Mouse (Mus musculus) skeletal muscle tissue, adult 2 months (tissue): ENCODE measurements at regions not wholly inside any gene's neighbourhood (a gene's known extent, or its start where the extent isn't known, plus 50 kb on each side); places are given as distances from the start of the nearest gene placed in this dataset.

Experiments used
- DNase-seq: peaks from one replicate; pipeline ENCODE4 v3.0.0-alpha.2; 2012; ENCODE audit warnings: low read depth, low spot score

- DNase-seq: no peak
Measured at GRCm38 (mm10) chr1:56453756-56454155, 183.5 kb downstream of the Hsfy2 start.

DNA sequence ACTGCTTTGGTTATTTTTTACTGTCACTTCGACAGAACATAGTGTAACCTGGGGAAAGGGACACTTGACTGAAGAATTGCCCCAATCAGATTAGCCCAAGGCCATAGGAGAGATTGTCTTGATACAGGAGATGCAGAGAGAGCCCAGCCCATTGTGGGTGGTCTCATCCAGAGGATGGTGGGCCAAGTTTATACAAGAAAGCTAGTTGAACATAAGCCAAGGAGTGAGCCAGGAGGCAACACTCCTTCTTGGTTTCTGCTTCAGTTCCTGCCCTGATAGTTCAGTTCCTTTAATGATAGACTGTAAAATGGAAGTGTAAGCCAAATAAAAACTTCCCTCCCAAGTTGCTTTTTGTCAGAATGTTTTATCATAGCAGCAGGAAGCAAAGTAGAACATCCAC lies 194.4 kb downstream of the Hsfy2 start:
- DNase-seq: no peak

GRCm38 (mm10) chr1:56406786-56407185 lies 230.4 kb downstream of the Hsfy2 start:
- DNase-seq: no peak

DNA sequence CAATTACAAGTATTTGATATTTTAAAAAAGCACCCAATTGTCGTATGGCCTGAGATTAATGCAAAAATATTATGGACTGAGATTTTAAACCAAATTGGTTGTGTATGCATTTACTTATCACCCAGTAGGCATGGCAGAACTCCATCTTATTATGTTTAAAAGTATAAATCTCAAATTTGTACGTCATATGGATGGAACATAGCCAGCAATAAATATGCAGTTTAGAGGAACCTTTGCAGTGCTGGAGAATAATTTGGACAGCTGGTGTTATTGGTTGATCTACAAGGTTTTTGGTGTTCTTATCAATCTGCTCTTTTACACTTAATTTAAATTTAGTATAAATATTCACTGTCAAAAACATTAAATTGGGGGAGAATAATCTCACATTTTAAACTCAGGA lies 233.9 kb downstream of the Hsfy2 start:
- DNase-seq: no peak

- DNase-seq: no peak
Measured at GRCm38 (mm10) chr1:56395832-56396231, 241.4 kb downstream of the Hsfy2 start.

DNA sequence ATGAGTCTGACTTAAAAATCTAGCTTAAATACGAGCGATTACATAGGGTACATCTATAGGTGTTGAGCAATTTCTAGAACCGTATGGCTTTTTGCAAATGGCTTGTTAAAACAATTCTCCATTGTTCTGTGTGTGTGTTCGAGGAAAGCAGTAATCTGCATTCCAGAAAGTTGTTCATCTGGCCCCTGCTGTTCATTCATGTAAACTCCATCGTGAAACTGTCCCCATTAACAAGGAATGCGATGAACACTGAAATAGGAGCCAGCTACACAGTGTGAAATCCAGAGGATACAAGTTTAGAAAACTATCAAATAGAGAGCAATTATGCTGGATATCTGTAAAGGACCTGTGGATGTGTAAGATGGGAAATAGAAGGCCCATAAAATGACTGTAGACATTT lies 250.1 kb downstream of the Hsfy2 start:
- DNase-seq: no peak

DNA sequence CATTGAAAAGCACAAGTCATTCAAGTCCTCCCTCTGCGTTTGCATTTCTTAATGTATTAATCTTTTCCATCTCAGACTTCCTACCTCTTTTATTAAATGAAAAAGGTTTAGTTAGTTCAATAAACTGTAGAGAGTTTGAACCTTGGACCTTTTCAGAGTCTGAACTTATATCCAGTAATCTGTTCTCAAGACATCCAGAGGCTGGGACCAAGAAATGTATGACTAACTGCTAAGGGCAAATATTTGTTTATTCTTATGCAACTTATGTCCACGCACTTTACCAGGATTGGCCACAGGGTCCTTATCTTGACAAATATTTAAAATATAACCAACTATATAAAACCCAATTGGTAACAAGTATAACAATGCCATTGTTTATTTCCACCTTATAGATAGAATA lies 270.9 kb downstream of the Hsfy2 start:
- no peak for DNase-seq

DNA sequence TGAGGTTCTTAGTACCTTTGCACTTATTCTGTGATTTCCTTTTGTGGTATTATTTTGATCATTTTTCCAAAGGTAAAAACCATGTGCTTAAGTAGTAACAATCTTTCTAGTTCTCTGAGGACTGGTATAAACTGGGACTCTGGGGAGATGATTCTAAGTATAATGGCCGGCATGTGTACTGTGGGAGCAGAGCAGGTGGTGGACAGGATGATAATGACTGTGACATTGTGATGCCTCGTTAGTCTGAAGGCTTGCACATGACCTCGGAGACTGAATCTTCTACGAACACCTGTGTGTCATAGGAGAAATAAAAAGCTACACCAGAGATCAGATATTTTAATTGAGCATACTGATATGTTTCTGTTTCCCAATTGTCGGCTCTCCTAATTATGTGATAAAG lies 276.4 kb downstream of the Hsfy2 start:
- DNase-seq: no peak

GRCm38 (mm10) chr1:56346638-56347037 lies 290.6 kb downstream of the Hsfy2 start:
- no peak for DNase-seq

DNA sequence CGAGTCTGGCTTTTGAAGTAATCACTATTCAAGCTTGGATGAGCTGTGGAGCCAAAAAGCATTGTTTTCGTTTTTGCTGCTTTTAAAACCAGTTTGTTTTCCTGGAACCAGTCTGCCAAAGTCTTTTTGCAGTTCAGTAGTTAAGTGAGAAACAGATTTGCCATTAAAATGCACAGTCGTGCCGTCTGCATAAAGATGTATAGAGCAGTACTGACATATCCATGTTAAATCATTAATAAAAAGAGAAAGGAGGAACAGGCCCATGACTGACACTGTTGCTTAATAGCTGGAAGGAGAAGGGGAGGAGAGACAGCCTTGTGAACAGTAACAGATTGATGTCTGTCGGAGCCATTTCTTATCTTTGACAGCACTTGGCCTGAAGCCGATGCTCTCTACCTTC lies 292.3 kb downstream of the Hsfy2 start:
- no peak for DNase-seq

DNA sequence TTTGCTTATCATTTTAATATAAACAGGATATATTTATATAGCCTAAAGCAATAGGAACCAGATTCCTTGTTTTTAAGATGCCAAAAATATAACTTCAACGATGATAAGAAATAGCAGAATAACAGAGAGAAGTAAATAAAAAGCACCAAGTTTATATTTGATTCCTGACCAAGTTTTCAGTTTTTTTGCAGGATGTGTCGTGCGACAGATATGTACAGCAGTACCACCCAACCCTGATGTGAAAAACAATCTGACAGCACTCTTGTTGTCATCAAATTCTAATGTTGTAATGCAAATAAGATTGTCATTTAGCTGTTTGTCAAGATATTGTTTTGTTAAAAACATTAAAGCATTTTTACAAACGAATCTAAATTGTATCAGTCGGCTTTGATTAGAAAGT lies 309.9 kb downstream of the Hsfy2 start:
- DNase-seq: no peak

GRCm38 (mm10) chr1:56308586-56308985 lies 328.6 kb downstream of the Hsfy2 start:
- no peak for DNase-seq

DNA sequence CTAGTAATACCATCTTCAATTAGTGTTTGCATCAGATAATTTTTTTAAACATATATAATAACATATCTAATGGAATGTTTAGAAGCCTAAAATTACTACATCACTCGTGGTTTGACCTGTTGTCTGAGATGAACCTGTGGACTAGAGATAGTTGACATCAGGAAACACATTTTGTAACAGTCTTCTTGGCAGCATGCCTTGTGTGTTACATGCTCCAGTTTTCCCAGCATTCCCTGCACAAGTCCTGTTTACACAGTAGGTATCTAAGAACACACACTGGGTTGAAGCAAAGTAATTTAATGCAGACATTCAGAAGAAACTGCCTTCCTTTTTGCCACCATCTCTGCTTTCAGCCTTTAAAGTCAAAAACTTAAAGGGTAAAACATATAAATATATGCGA lies 342.8 kb downstream of the Hsfy2 start:
- no peak for DNase-seq

DNA sequence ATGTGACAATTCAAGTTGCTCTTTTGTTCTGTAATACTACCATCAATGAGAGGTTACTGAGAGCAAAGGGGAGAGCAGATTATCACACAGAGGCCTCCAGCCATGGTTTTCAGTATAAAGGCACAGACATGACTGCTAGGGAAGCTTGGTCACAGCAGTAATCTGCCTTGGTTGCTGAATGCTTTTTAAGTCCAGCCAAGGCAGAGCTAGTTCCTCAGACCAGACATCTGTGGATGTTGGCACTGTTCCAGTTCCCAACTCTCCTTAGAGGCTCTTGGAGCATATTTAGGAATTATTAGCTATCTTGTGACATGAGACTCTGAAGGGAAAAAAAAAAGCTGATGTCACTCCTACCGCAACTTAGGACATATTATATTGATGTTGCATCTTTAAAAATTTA lies 347.5 kb downstream of the Hsfy2 start:
- peak; percentile 30 for DNase-seq

GRCm38 (mm10) chr1:56286386-56287045 lies 350.7 kb downstream of the Hsfy2 start:
- no peak for DNase-seq

DNA sequence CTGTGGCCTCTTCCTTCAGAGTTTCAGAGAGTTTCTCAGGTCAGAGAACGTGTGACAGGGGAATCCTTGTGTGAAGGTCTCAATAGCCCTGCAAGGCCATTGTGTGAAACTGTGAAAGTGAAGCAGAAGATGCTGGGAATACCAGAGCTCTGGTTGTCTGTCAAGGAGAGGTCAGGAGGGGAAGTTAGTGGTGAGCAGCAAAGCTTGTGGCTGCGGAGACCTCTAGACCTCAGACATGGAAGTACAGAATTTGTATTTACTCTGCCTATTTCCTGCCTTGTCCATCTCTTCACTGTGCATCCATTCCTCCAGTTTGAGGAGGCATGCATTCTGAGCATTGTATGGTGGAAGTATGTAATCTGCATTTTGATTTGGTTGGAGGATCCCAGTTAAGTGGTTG lies 375.5 kb downstream of the Hsfy2 start:
- DNase-seq: no peak

DNA sequence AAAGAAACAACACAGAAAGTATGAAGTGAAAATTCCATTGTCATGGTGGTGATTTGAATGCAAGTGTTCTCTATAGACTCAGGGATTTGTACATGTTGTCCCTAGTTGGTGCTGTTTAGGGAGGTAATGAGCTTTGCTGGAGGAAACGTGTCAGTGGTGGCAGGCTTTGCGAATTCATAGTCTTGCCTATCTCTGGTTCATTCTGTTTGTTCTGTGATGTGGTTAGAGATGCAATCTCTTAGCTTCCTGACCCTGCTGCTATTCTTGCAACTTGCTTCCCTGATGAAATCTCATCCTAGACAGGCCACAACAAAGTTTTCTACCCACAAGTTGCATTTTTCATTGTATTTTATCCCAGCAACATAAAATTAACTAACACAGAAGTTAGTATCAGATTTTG lies 376.5 kb downstream of the Hsfy2 start:
- DNase-seq: no peak

DNA sequence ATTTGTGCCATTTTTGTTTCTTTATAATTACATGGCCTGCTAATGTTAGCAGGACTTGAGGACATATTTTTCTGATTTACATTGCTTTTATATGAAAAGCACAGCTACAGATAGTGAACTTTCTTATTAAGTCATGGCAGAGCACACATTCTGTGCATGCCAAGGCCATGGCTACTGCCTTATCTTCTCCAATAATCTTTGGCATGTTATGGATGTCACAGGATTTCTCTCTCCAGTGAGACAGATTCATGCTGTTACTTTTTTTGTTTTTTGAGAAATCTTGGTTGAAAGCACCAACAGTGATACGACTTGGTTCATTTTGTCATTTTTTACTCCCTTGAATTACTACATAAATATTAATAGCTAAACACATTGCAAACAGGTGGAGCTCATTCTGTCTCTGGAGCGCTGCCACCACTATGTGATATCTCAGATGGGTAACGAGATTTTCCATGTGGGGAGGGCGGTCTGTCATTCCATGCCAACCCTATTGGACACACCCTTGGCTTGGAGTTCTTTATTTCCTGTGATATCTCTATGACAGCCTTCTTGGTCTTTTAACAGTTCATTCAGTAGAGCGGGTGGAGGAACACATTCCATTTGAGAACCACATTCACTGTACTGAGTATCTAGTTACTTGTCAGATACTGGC lies 380.3 kb downstream of the Hsfy2 start:
- DNase-seq: no peak

DNA sequence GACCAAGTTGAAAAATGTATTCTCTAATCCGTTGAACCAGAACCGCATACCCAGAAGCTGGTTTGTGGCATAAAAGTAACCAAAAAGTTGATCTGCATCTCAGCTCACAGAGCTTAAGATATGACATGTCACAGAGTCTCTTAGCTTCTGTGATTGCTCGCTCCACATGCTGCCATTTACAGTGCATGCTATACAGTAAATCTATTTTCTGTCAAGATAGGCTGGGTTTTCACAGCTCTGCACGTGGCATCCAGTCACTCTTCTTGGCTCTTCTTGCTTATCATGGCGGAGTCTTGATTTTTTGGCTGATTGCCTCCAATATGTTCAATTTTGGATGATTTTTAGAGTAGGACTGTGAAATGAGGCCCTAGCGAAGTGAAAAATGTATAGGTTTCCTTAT lies 397.5 kb downstream of the Hsfy2 start:
- no peak for DNase-seq

GRCm38 (mm10) chr1:56226314-56227008 lies 410.8 kb downstream of the Hsfy2 start:
- no peak for DNase-seq

DNA sequence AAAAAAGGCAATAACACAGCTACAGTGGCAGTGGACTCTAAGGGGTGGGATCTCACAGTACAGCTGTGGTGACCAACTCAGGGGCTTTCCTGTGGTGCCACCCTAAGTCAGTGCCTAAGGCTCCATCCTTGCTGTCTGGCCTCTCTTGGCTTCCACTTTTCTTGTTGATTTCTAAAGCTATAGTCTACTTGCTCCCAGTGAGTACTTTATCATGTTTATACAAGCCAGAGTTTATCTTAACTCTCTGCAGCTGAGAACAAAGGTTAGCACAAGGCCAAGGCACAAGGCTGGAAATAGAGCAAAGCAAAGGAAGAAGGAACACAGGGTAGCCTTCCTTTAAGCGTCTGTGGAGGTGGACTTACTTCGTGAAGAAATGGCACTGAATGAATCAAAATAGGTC lies 417.5 kb downstream of the Hsfy2 start:
- no peak for DNase-seq

DNA sequence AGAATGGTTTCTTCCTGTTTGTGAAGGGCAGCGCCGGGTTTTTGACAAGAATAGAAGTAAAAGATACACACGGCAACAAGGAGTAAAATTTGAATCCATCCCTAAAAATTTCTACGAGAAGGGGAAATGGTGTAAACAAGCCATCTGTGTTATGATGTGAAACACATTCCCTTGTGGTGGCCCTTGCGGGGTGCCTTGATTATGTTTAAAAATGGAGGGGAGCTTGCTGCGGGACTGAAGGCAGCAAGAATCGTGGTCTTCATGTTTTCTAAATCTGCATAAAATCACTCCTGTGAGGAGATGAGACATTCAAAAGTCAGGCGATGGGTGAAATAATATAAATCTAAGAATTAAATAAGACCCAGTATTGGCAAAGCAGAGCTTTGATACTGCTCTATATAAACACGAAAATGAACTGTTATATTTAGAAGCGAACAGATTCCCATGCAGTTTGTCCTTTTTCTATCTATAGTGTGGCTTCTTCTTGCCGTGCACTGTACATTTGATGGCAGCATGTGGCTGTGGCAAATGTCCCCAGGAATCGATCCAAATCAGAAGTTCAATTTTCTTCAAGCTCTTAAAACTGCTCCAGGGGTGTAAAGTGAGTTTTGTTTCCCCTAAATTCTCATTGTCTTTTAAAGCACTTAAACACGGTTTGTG lies 426.4 kb downstream of the Hsfy2 start:
- DNase-seq: no peak
